23 mouse cellular contexts compared by ENCODE assay signal in the genomic region with DNA sequence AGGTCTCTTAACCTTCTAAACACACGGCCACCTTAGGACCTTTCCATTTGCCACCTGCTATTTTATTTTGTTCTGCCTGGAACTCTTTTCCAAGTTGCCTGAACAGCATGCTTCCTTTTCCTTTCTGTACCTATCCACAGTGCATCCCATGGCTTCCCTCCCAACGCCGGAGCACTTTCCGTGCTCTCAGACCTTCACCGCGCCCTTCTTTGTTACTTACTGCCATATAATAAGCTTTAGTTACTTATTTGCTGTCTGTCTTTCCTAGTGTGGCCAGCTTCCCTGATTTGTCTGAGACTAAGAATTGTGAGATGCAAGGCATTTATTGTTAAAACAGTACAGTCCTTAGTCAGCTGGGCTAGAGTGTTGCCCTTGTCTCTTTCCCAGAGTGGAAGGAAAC.
DNase-seq lines count a peak whose midpoint lies in the region; ATAC-seq and TF ChIP-seq lines count a peak whose summit lies in the region.
"Had no signal": no experiment of that assay in that cellular context is flagged by ENCODE, and none has a peak within 500 bp of the region (broad histone marks: within the 10 kb centered on the region; RNA-seq: fewer than 3 reads in every experiment).

No protein-coding gene starts in this region.

- H3K27ac ChIP-seq in testis, adult 2 months (ENCODE audit: control insufficient read depth, insufficient read depth, low read depth, low read length), result 0 out of 2 replicates have a peak overlapping the region, but pooled peaks have one; percentile 8
- H3K27ac ChIP-seq in embryonic fibroblast, embryonic 13.5 days (ENCODE audit: insufficient read depth, low read length), result peak overlapping the region; percentile 84
- H3K27ac ChIP-seq: forebrain, embryonic 10.5 days; forebrain, embryonic 13.5 days; hindbrain, embryonic 10.5 days; hindbrain, embryonic 13.5 days had no signal

- no peak for TF ChIP-seq CTCF in testis, adult 2 months (IDR thresholded peaks at IDR 0.05; ENCODE audit: control insufficient read depth, insufficient read depth, insufficient replicate concordance, low read depth, low read length)
- no peak for TF ChIP-seq CTCF in embryonic fibroblast, embryonic 13.5 days (IDR thresholded peaks at IDR 0.05; ENCODE audit: borderline replicate concordance, insufficient read depth, low read length)

- intact Hi-C loops in heart, postnatal 14 days (cut with DNase I), result no loop called here

- no peaks in the 10 kb centered on the region for H3K36me3 ChIP-seq in testis, adult 2 months (ENCODE audit: control insufficient read depth, insufficient read depth, low read length)
- H3K36me3 ChIP-seq: forebrain, embryonic 10.5 days; hindbrain, embryonic 10.5 days; hindbrain, embryonic 13.5 days had no signal

- 35% methylated on average over 6 of the region's 6 CpGs for WGBS in large intestine, adult 2 months

- DNase-seq in heart, adult 11 months, result peak; percentile 88
- DNase-seq in heart, postnatal 14 days, result no peak
- no peak for DNase-seq in testis, postnatal 10 days (ENCODE audit: low spot score)
- peak; percentile 24 for DNase-seq in large intestine, adult 2 months (ENCODE audit: low read depth, low spot score)
- no peak for DNase-seq in urinary bladder, adult 18-20 months (ENCODE audit: low spot score in 2 of 2)
- DNase-seq: B cell, adult 2 months; cerebellum, adult 18-20 months; cerebellum, adult 9-10 months; cerebellum, postnatal 14 days; gastrocnemius, postnatal 36 days; heart, postnatal 36 days; kidney, adult 11 months had no signal

- no peak for TF ChIP-seq POLR2A in testis, adult 2 months (IDR thresholded peaks at IDR 0.05; ENCODE audit: control insufficient read depth, low read depth, low read length)
- TF ChIP-seq POLR2A in embryonic fibroblast, embryonic 13.5 days (IDR thresholded peaks at IDR 0.05; ENCODE audit: low read depth, low read length), result no peak

- H3K4me1 ChIP-seq in testis, adult 2 months (ENCODE audit: control insufficient read depth, insufficient read depth, low read length), result no peaks in the 10 kb centered on the region; the same call in 1 of the 2 replicates
- peaks cover 3% of the 10 kb centered on the region; the same call in 1 of the 2 replicates for H3K4me1 ChIP-seq in embryonic fibroblast, embryonic 13.5 days (ENCODE audit: control insufficient read depth, insufficient read depth, low read length)
- H3K4me1 ChIP-seq: forebrain, embryonic 10.5 days; forebrain, embryonic 13.5 days; hindbrain, embryonic 10.5 days; hindbrain, embryonic 13.5 days had no signal

- ATAC-seq in erythroblast, adult 5-6 weeks (replicated peaks; ENCODE audit: low FRiP score, poor library complexity, severe bottlenecking), result no peak
- ATAC-seq: forebrain, embryonic 13.5 days; forebrain, embryonic 16.5 days; hindbrain, embryonic 16.5 days had no signal

- H3K4me3 ChIP-seq in testis, adult 2 months (ENCODE audit: control insufficient read depth, low read depth, low read length), result no peak overlapping the region
- no peak overlapping the region for H3K4me3 ChIP-seq in embryonic fibroblast, embryonic 13.5 days (ENCODE audit: insufficient read depth, low read length)
- H3K4me3 ChIP-seq: erythroblast, embryonic 14.5 days; forebrain, embryonic 10.5 days; forebrain, embryonic 13.5 days; hindbrain, embryonic 10.5 days; hindbrain, embryonic 13.5 days had no signal

- no peaks in the 10 kb centered on the region for H3K27me3 ChIP-seq in testis, adult 2 months (ENCODE audit: control insufficient read depth, insufficient read depth, low read length)
- H3K27me3 ChIP-seq: CH12.LX; forebrain, embryonic 13.5 days; hindbrain, embryonic 13.5 days had no signal

Comparison
In these comparisons a context has a peak if more than half of its experiments do, and no peak if none do; other contexts are left out.
1. DNase-seq: peak in heart, adult 11 months (single experiment) and large intestine, adult 2 months (single experiment); none in heart, postnatal 14 days (0 of 2), testis, postnatal 10 days (single experiment) and urinary bladder, adult 18-20 months (0 of 2).